Mouse (Mus musculus): ENCODE data around the gene Utrn. TPM values are rescaled to one million over a fixed set of nuclear protein-coding genes. Genes with fewer than 3 reads are reported as not detected.

Utrn gene
- total RNA-seq, 1 experiment from 2014 or later, result 63.7 TPM

DNA sequence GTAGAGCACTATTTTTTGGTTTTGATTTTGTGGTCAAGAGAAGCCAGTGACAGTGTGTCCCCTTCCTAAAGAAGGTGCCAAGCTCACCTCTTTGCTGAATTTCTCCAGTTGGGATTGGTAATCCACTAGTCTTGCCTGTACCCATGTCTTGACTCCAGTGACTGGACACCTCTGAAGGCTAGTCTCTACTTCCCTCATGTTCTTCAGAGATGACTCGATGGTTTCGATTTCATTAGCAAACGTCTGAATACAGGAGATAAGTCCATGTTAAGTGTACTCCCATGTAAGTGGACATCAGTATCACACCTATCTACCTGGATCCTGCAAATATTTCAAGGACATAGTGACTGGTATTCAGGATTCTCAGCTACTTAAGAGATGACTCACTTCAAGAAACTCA, 171.3 kb downstream of the Utrn start:
- no peak for ATAC-seq (replicated peaks in 1 of 2; ENCODE audit: insufficient read depth in 1 of 2, low FRiP score in 2 of 2, low TSS enrichment in 1 of 2, low read depth in 1 of 2, poor library complexity in 2 of 2, severe bottlenecking in 2 of 2)

DNA sequence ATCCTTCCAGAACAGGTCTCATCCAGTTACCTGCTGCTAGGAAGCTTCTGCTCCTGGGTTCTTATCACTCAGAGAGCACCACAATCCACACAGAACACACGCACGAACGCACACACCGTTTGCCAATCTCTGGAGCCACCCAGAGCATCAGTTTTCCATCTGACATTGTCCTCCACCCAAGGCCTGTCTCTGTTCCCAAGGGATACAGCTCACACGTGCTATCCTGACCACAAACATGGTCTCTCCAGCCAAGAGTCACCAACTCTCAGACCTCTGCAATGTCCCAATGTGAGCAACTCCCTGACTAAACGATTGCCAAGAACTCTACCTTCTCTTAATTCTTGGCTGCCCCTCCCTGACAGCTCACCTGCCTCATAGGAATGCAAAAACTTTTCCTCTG, 172.5 kb downstream of the Utrn start:
- no peak for ATAC-seq (replicated peaks in 1 of 2; ENCODE audit: insufficient read depth in 1 of 2, low FRiP score in 2 of 2, low TSS enrichment in 1 of 2, low read depth in 1 of 2, poor library complexity in 2 of 2, severe bottlenecking in 2 of 2)

GRCm38 (mm10) chr10:12694774-12695173, 174.4 kb downstream of the Utrn start:
- ATAC-seq (replicated peaks in 1 of 2; ENCODE audit: insufficient read depth in 1 of 2, low FRiP score in 2 of 2, low TSS enrichment in 1 of 2, low read depth in 1 of 2, poor library complexity in 2 of 2, severe bottlenecking in 2 of 2), result no peak

DNA sequence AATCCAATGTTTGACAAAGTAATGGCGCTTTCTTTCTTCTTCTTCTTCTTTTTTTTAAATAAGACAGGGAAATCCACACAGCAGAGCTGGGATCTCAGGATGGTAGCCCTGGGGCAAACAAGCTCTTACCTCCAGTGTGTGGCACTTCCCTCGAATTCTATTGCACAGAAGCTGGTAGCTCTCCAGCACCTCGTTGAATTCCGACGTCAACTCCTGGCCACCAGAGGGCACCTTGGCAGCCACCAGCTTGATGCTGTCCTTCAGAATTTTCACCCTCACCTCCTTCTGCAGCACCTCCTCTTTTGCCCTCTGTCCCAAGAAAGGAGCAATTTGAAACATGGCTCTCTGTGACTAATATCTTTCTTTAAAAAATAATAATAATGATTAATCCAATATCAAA, 178.6 kb downstream of the Utrn start:
- ATAC-seq (replicated peaks in 1 of 2; ENCODE audit: insufficient read depth in 1 of 2, low FRiP score in 2 of 2, low TSS enrichment in 1 of 2, low read depth in 1 of 2, poor library complexity in 2 of 2, severe bottlenecking in 2 of 2), result peak; percentile 84 to 88

GRCm38 (mm10) chr10:12685683-12686082, 183.5 kb downstream of the Utrn start:
- ATAC-seq (replicated peaks in 1 of 2; ENCODE audit: insufficient read depth in 1 of 2, low FRiP score in 2 of 2, low TSS enrichment in 1 of 2, low read depth in 1 of 2, poor library complexity in 2 of 2, severe bottlenecking in 2 of 2), result no peak

DNA sequence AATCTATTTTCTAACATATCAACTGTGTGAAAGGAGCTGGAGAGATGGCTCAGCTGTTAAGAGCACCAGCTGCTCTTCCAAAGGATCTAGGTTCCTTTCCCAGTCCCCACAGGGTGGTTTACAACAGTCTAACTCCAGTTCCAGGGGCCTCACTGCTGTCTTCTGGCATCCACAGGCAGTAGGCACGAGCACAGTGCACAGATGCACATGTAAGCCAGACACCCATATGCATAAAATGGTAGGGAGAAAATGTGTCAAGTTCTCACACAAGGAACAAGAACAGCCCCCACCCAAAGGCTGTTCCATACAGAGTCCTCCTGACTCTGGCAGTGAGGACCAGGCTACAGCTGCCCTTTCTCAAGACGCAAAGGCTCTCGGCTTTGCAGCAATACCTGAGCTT, 185.1 kb downstream of the Utrn start:
- ATAC-seq (replicated peaks in 1 of 2; ENCODE audit: insufficient read depth in 1 of 2, low FRiP score in 2 of 2, low TSS enrichment in 1 of 2, low read depth in 1 of 2, poor library complexity in 2 of 2, severe bottlenecking in 2 of 2), result no peak

- ATAC-seq (replicated peaks in 1 of 2; ENCODE audit: insufficient read depth in 1 of 2, low FRiP score in 2 of 2, low TSS enrichment in 1 of 2, low read depth in 1 of 2, poor library complexity in 2 of 2, severe bottlenecking in 2 of 2), result no peak
Observed at GRCm38 (mm10) chr10:12673309-12673708, 195.9 kb downstream of the Utrn start.

DNA sequence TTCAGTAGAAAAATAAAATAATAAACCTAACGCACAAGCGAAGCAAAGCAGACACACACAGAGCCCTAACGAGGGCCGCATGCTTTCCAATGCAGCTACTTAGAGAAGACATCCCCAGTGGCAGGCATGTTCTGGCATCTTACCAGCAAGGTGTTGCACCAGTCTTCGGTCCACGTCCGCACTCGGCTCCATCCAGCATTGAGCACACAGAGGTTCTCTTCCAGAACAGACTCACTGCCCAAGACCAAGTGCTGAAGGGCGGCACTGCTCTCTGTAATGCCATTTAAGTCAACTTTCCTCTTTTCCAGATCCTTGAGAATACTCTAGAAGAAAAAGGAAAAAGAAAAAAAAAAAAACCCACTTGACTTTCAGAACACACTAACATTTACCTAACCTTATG, 197.6 kb downstream of the Utrn start:
- ATAC-seq (replicated peaks in 1 of 2; ENCODE audit: insufficient read depth in 1 of 2, low FRiP score in 2 of 2, low TSS enrichment in 1 of 2, low read depth in 1 of 2, poor library complexity in 2 of 2, severe bottlenecking in 2 of 2), result no peak

DNA sequence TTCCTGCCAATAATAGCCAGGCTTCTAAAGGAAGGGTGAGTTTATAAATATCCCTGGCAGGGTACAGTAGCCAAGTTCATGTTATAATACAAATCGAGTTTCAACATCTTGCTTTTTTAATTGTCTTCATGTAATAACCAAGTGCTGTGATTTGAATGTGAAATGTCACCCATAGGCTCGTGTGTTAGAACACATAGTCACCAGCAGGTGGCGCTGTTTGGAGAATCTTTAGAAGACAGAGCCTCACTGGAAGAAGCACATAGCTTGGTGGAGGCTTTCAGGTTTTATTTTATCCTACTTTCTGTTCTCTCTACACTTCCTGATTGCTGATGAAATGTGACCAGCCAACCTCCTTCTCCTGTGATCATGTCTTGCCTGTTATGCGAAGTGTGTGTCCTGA, 207.1 kb downstream of the Utrn start:
- ATAC-seq (replicated peaks in 1 of 2; ENCODE audit: insufficient read depth in 1 of 2, low FRiP score in 2 of 2, low TSS enrichment in 1 of 2, low read depth in 1 of 2, poor library complexity in 2 of 2, severe bottlenecking in 2 of 2), result no peak

GRCm38 (mm10) chr10:12658023-12658744, 211.0 kb downstream of the Utrn start:
- no peak for ATAC-seq (replicated peaks in 1 of 2; ENCODE audit: insufficient read depth in 1 of 2, low FRiP score in 2 of 2, low TSS enrichment in 1 of 2, low read depth in 1 of 2, poor library complexity in 2 of 2, severe bottlenecking in 2 of 2)

DNA sequence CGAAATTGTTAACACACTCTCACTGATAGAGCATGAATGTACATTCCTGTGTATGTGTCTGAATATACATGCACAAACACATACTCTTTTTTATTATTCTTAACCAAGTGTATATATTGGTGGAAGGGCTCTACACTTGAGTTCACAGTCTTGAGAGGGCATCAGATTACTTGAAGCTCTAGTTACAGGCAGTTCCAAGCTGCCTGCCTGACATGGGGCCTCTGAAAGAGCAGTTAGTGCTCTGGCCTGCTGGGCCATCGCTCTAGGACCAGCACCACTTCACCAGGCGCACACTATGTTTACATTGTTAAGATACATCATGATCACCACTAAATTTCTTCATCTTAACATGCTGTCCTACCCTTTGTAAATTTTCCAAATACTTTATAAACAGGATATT, 216.2 kb downstream of the Utrn start:
- no peak for ATAC-seq (replicated peaks in 1 of 2; ENCODE audit: insufficient read depth in 1 of 2, low FRiP score in 2 of 2, low TSS enrichment in 1 of 2, low read depth in 1 of 2, poor library complexity in 2 of 2, severe bottlenecking in 2 of 2)

DNA sequence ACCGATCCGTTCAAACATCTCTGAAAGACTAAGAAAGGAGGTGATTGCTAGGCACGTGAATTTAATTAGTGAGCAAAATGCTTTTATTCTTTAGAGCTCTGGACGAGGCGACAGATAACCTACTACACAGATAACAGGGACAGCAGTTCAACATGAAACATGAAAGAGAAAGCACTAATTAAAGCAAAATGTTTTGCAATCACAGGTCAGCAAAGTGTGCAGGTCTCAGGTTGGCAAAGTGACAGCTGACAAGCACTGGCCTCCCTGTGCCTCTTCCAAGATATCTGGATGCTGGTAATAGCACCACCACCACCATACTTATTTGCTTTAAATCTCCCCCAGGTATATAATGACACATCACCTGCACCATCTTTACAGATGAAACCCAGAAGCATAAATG, 223.0 kb downstream of the Utrn start:
- ATAC-seq (replicated peaks in 1 of 2; ENCODE audit: insufficient read depth in 1 of 2, low FRiP score in 2 of 2, low TSS enrichment in 1 of 2, low read depth in 1 of 2, poor library complexity in 2 of 2, severe bottlenecking in 2 of 2), result no peak

- no peak for ATAC-seq (replicated peaks in 1 of 2; ENCODE audit: insufficient read depth in 1 of 2, low FRiP score in 2 of 2, low TSS enrichment in 1 of 2, low read depth in 1 of 2, poor library complexity in 2 of 2, severe bottlenecking in 2 of 2)
Observed at GRCm38 (mm10) chr10:12643336-12643735, 225.8 kb downstream of the Utrn start.

- no peak for ATAC-seq (replicated peaks in 1 of 2; ENCODE audit: insufficient read depth in 1 of 2, low FRiP score in 2 of 2, low TSS enrichment in 1 of 2, low read depth in 1 of 2, poor library complexity in 2 of 2, severe bottlenecking in 2 of 2)
Observed at GRCm38 (mm10) chr10:12639638-12640037, 229.5 kb downstream of the Utrn start.

- no peak for ATAC-seq (replicated peaks in 1 of 2; ENCODE audit: insufficient read depth in 1 of 2, low FRiP score in 2 of 2, low TSS enrichment in 1 of 2, low read depth in 1 of 2, poor library complexity in 2 of 2, severe bottlenecking in 2 of 2)
Observed at GRCm38 (mm10) chr10:12633965-12634364, 235.2 kb downstream of the Utrn start.

DNA sequence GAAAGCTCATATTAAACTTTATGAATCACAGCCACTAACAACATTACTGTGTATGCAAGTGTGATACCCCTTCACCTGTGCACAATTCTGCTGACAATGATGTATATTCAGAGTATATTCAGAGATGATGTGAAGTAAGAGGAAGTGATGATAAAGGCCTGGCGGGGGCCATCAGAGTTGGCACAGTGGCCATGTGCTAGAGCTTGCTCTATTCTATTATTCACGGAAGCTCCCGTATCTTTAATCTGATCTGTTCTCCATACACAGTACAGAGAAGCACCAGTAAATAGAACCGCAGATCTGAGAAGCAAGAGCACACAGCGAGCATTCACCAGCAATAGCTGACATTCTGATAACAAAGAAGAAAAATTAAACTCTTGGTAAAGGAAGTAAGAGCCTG, 238.2 kb downstream of the Utrn start:
- no peak for ATAC-seq (replicated peaks in 1 of 2; ENCODE audit: insufficient read depth in 1 of 2, low FRiP score in 2 of 2, low TSS enrichment in 1 of 2, low read depth in 1 of 2, poor library complexity in 2 of 2, severe bottlenecking in 2 of 2)

DNA sequence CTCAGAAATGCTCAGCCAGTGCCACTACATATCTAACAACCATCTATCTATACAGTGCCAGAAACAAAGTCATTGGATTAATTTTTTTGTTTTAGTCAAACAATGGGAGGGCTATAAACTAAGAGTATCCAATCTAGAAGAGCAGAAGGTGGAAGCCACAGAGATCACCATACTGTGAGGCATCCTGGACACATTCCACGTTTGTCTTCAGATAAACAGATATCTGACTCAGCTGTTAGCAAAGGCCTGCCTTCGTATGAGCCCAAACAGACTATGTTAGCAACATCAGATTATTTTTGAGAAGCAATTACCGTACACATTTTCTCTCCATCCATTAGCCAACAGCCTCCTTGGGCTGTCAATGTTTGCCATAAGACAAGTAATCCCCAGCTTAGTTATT, 250.8 kb downstream of the Utrn start:
- ATAC-seq (replicated peaks in 1 of 2; ENCODE audit: insufficient read depth in 1 of 2, low FRiP score in 2 of 2, low TSS enrichment in 1 of 2, low read depth in 1 of 2, poor library complexity in 2 of 2, severe bottlenecking in 2 of 2), result no peak

DNA sequence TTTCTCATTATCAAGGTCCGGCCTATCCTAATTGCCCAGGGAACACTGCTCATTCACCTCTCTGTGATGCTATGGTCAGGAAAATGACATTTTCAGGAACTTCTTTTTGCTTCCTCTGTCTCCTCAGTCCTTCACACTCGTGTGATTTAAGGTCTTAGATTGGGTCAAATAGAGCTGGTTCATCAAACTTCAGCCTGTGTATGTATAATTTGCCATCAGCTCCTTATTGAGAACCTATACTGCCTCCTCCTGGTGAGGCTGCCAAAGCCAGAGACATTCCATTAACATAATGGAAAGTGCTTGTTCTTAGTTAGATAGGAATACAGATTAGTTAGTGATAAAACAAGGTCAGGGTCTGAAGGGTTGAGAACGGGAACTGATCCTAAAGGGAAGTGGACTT, 253.4 kb downstream of the Utrn start:
- ATAC-seq (replicated peaks in 1 of 2; ENCODE audit: insufficient read depth in 1 of 2, low FRiP score in 2 of 2, low TSS enrichment in 1 of 2, low read depth in 1 of 2, poor library complexity in 2 of 2, severe bottlenecking in 2 of 2), result no peak

DNA sequence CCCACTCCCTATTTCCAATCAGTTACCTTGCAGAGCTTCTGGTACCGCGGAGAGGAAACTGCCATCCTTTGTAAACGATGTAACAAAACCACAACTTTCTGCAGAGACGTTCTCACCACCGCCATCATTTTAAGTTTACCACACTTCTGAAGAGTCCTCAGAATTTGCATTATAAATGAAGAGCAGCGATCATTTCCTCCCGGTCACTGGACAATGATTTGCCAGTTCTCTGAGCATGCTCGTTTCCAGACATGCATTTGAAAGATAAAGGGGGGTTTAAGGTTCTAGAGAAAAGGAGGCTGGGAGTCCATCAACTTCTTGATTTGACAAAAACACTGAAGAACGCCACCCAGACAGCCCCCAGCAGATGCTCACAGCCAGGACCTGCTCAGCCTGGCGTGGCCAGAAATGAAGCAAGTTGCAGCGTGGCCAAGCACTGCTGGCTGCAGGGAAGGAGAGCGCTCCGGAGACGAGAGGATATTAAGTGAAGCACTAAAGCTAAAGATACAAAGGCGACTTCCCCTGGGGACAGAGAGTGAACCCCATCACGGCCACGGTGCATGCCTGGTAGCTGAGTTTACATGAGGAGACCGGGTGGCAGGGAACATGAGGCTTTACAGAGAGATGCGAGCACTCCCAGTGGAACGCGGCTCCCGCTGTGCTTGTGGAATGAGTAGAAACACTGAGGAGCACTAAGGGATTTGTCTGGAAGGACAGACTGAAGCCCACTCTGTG, 254.5 kb downstream of the Utrn start:
- no peak for ATAC-seq (replicated peaks in 1 of 2; ENCODE audit: insufficient read depth in 1 of 2, low FRiP score in 2 of 2, low TSS enrichment in 1 of 2, low read depth in 1 of 2, poor library complexity in 2 of 2, severe bottlenecking in 2 of 2)
